Mouse (Mus musculus): ENCODE data around the gene Olfr1412.

The Olfr1412 gene

GRCm38 (mm10) chr1:92636676-92637075, 51.1 kb downstream of the Olfr1412 start:
- ATAC-seq (ENCODE audit: insufficient number of reproducible peaks, low FRiP score, low TSS enrichment), result no peak

DNA sequence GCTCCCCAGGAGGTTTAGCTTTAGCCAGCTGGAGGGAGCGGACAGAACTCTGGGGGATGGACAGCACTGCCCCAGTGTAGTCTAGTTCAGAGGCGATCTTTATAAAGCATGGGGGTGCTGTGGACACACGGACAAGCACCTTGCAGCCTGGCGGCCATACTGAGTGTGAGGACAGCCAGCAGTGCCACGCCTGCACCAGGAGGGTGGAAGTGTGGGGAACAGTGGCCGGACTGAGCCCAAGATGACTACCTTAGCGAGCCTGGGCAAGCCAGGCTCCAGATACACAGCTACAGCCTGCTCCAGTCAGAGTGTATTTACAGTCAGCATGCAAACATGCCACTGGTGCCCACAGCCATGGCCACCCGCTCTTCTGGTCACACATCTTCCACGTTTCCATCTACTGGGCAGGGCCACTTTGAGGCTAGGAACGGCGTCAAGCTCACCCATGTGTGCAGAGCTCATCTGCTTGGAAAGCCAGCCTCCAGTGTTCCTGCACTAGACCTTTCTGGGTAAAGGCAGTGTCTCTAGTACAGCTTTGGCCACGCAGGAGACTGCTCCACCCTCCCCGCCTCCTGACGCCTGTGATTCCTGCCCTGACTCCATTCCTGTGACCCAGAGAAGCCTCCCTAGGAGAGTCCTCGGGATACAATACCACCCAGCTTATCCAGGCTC, 52.1 kb downstream of the Olfr1412 start:
- ATAC-seq (ENCODE audit: insufficient number of reproducible peaks, low FRiP score, low TSS enrichment), result no peak

- ATAC-seq (ENCODE audit: insufficient number of reproducible peaks, low FRiP score, low TSS enrichment), result no peak
These were observed 52.6 kb downstream of the Olfr1412 start for GRCm38 (mm10) chr1:92638181-92638580.

GRCm38 (mm10) chr1:92638736-92639135, 53.2 kb downstream of the Olfr1412 start:
- no peak for ATAC-seq (ENCODE audit: insufficient number of reproducible peaks, low FRiP score, low TSS enrichment)

DNA sequence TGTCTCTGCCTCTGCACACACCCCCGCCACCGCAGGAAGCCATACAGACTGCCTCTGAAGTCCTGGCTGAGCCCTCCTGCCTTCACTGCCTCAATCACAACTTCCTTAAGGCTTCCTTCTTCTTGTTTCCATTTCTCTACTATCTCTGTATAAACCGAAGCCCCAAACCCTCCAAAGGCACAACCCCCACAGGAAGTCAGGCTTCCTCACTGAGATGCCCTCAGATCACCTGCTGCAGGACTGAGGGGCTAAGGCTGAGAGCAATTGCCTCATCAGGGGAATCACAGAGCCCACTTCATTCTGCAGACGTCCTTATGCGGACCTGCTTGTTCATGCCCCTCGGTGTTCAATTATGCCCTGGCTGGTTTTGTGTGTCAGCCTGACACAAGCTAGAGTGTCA, 54.8 kb downstream of the Olfr1412 start:
- ATAC-seq (ENCODE audit: insufficient number of reproducible peaks, low FRiP score, low TSS enrichment), result no peak
